Mouse (Mus musculus) forebrain, postnatal 0 days (tissue): ENCODE measurements around the gene Corin. TPM values are rescaled to one million over a fixed set of nuclear protein-coding genes. Genes with fewer than 3 reads are reported as not detected.

Experiments used
- ATAC-seq: fragments of 200-750 bp; cut with Nextera tagmentation; 2 replicates; pipeline ENCODE4 v1.8.0; 2017; ENCODE audit warnings: mild to moderate bottlenecking, moderate library complexity
- DNase-seq: peaks from one replicate; pipeline ENCODE4 v3.0.0-alpha.2; 2015
- H3K27ac ChIP-seq: fragments of 300-500 bp; sonication (generic); 2 replicates; pipeline ENCODE4 v1.5.1; 2014; ENCODE audit warnings: low read depth, mild to moderate bottlenecking, antibody characterized with exemption, low read length, moderate library complexity, mixed read lengths
- H3K27me3 ChIP-seq: fragments of 300-500 bp; sonication (generic); 2 replicates; pipeline ENCODE4 v1.6.1; 2014; ENCODE audit warnings: mild to moderate bottlenecking, low read length, mixed read lengths; ENCODE audit not compliant: insufficient read depth
- H3K36me3 ChIP-seq: fragments of 300-500 bp; sonication (generic); 2 replicates; pipeline ENCODE4 v1.6.1; 2014; ENCODE audit warnings: mild to moderate bottlenecking, moderate library complexity; ENCODE audit not compliant: insufficient read depth
- H3K4me1 ChIP-seq: fragments of 300-500 bp; sonication (generic); 2 replicates; pipeline ENCODE4 v1.6.1; 2014; ENCODE audit warnings: antibody characterized with exemption; ENCODE audit not compliant: insufficient read depth
- H3K4me2 ChIP-seq: fragments of 300-500 bp; sonication (generic); 2 replicates; pipeline ENCODE4 v1.6.1; 2014; ENCODE audit warnings: low read depth, mild to moderate bottlenecking, moderate library complexity
- H3K4me3 ChIP-seq: fragments of 300-500 bp; sonication (generic); 2 replicates; pipeline ENCODE4 v1.5.1; 2014; ENCODE audit warnings: low read depth, low read length, mixed read lengths
- H3K9ac ChIP-seq: fragments of 300-500 bp; sonication (generic); 2 replicates; pipeline ENCODE4 v1.6.1; 2014; ENCODE audit warnings: mild to moderate bottlenecking
- H3K9me3 ChIP-seq: fragments of 300-500 bp; sonication (generic); 2 replicates; pipeline ENCODE4 v1.6.1; 2016; ENCODE audit warnings: low read length
- CTCF ChIP-seq: sonication (generic); IDR thresholded peaks from 2 replicates; pipeline ENCODE4 v1.5.1; 2016; ENCODE audit warnings: antibody characterized with exemption, control low read depth, low read depth
- WGBS: fragments of 180-500 bp; shearing (Covaris S2); extraction: QIAGEN DNeasy Blood & Tissue Kit; methylation state at CpG from one replicate; pipeline ENCODE4 v1.1.7; 2014; 5-methylcytosine and 5-hydroxymethylcytosine counted together
- polyA plus RNA-seq: library from polyadenylated mRNA; unstranded; fragments of >200 nt; fragmentation: Nextera tagmentation; extraction: Ambion mirVana; gene quantifications from 2 replicates; pipeline ENCODE4 v1.2.1, GENCODE M21; 2015
- total RNA-seq: library from RNA; depleted of rRNA; stranded (reverse); fragments of >200 nt; gene quantifications from 2 replicates; pipeline ENCODE4 v1.2.3, GENCODE M21; 2014

The Corin gene
- total and polyA plus RNA-seq, 2 experiments from 2014 or later = 0.06 to 0.29 TPM

GRCm38 (mm10) chr5:72498271-72498670 lies 6.0 kb downstream of the Corin start:
- H3K4me3 ChIP-seq = no peak overlapping the region
- peaks cover 16% of the 10 kb centered on the region for H3K27me3 ChIP-seq
- H3K27ac ChIP-seq = no peak overlapping the region
- H3K9ac ChIP-seq = no peak overlapping the region
- ATAC-seq = no peak
- no peaks in the 10 kb centered on the region for H3K9me3 ChIP-seq
- H3K36me3 ChIP-seq = no peaks in the 10 kb centered on the region
- 75% methylated on average over 10 of the region's 10 CpGs for WGBS
- DNase-seq = no peak
- TF ChIP-seq CTCF = no peak
- H3K4me2 ChIP-seq = no peak overlapping the region
- H3K4me1 ChIP-seq = no peaks in the 10 kb centered on the region

DNA sequence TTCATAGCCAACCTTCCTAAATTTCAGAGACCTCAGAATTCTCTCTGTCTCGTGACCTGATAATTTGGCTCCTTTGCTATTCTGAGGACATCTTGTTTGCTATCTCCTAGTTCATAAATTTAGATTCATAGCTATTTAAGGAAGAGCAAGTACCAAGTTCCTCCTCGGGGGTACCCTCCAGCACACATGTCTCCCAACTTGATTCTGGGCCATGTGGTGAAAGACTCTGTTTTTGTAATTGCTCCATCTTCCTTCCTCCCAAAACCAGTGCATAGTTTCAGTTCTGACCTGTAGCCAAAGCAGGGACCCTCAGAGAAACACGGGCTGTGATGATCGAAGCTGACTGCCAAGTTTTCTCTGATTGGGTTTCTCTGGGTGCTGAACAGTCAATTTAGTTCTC lies 7.5 kb downstream of the Corin start:
- Histone ChIP-seq H3K27me3 (peaks cover under 1% of the 10 kb centered on the region; the same call in 1 of the 2 replicates), H3K4me1 (no peaks in the 10 kb centered on the region), H3K4me3 (no peak overlapping the region), H3K9me3 (no peaks in the 10 kb centered on the region), H3K9ac (no peak overlapping the region), H3K4me2 (no peak overlapping the region), H3K36me3 (no peaks in the 10 kb centered on the region), H3K27ac (no peak overlapping the region)
- 76% methylated on average over 4 of the region's 4 CpGs for WGBS
- ATAC-seq = no peak
- TF ChIP-seq CTCF = no peak
- no peak for DNase-seq

DNA sequence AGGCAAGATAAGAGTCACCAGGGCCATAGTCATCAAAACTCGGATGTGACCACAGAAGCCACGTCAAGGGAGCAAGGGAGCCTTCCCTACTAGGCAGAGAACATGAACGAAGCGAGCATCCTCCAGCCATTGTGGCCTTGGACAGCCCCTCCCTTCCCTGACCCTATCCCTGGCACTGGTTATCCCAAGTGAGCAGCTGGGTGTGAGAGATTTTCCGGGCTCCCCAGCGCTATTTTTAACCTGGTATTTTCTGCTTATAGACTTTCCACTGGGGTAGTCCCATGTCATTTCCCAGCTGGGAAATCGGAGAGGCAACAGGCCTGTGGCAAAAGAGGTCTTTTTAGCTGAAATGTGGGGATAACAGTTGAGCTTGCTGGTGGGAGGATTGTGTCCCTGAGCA lies 10.4 kb downstream of the Corin start:
- Histone ChIP-seq H3K4me2 (no peak overlapping the region), H3K27ac (no peak overlapping the region), H3K4me3 (no peak overlapping the region), H3K9me3 (no peaks in the 10 kb centered on the region), H3K4me1 (no peaks in the 10 kb centered on the region), H3K36me3 (no peaks in the 10 kb centered on the region), H3K9ac (no peak overlapping the region), H3K27me3 (no peaks in the 10 kb centered on the region)
- ATAC-seq = no peak
- 86% methylated on average over 7 of the region's 7 CpGs for whole genome bisulfite sequencing
- DNase-seq = no peak
- no peak for TF ChIP-seq CTCF

DNA sequence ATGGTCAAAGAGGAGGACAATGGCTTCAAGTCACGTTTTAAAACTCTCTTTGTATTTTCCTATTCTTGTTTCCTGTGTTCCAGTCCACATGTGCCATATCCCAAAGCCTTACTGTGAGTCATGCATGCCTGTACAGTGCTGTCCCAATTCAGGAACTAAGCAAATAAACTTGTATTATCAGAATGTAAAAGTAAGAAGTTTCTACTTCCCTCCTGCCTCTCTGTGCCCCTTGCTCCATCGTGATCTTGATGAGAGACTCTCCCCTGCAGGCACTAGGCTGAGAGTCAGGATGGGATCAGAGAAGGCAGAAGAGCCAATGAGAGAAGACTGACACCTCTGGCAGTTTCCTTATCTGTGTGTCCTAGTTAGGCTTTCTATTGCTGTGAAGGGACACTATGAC lies 13.0 kb downstream of the Corin start:
- TF ChIP-seq CTCF = no peak
- H3K9me3 ChIP-seq = no peaks in the 10 kb centered on the region
- 59% methylated on average over 2 of the region's 2 CpGs for WGBS
- no peak overlapping the region for H3K9ac ChIP-seq
- H3K4me1 ChIP-seq = no peaks in the 10 kb centered on the region
- no peaks in the 10 kb centered on the region for H3K36me3 ChIP-seq
- DNase-seq (no peak), ATAC-seq (no peak)
- no peak overlapping the region for H3K4me2 ChIP-seq
- H3K4me3 ChIP-seq = no peak overlapping the region
- no peak overlapping the region for H3K27ac ChIP-seq
- H3K27me3 ChIP-seq = no peaks in the 10 kb centered on the region

DNA sequence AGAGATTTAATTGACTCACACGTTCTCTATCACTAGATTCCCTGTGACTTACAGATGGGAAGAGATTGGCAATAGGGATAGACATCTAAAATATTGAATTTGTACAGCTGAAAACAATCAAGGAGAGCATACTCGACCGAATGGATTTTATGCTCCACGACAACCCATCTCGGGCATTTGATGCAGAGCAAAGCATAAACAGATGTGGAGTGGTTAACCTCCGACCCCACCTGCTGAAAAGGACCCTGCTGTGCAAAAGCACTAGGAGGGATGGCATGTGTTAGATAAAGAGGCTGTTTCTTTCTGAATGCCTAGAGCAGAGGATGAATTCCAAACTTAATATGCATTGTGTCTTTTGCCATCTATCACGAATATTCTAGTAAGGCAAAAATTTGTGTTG lies 23.8 kb downstream of the Corin start:
- Histone ChIP-seq H3K9me3 (no peaks in the 10 kb centered on the region), H3K4me3 (no peak overlapping the region), H3K4me2 (no peak overlapping the region), H3K27ac (no peak overlapping the region), H3K4me1 (no peaks in the 10 kb centered on the region), H3K36me3 (no peaks in the 10 kb centered on the region), H3K27me3 (no peaks in the 10 kb centered on the region), H3K9ac (no peak overlapping the region)
- no peak for ATAC-seq
- no peak for TF ChIP-seq CTCF
- no peak for DNase-seq
- WGBS = 39% methylated on average over 7 of the region's 7 CpGs

- H3K27ac ChIP-seq = no peak overlapping the region
- no peaks in the 10 kb centered on the region for H3K36me3 ChIP-seq
- 80% methylated on average over 12 of the region's 12 CpGs for WGBS
- H3K9ac ChIP-seq = no peak overlapping the region
- H3K4me2 ChIP-seq = no peak overlapping the region
- DNase-seq = no peak
- H3K9me3 ChIP-seq = no peaks in the 10 kb centered on the region
- H3K4me3 ChIP-seq = no peak overlapping the region
- no peak for ATAC-seq
- no peaks in the 10 kb centered on the region for H3K27me3 ChIP-seq
- TF ChIP-seq CTCF = no peak
- no peaks in the 10 kb centered on the region for H3K4me1 ChIP-seq
Observed at GRCm38 (mm10) chr5:72472317-72473009, 31.8 kb downstream of the Corin start.

DNA sequence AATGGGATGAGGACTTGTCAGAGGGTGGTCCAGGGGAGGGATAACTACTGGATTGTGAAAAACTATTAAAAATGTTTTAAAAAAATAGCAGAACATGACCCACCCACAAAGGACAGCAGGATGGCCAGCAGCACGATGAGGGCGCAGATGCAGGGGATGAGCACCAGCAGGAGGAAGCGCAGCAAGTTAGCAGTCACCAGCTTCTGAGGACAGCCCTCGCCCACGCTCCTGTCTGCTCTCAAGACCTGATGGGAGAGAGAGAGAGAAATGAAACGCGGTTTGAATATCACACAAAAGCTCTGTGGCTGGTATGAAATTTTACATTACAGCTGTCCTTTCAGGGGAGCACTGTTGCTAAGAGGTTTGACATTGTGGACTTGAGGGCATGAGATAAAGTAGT lies 32.5 kb downstream of the Corin start:
- DNase-seq = no peak

DNA sequence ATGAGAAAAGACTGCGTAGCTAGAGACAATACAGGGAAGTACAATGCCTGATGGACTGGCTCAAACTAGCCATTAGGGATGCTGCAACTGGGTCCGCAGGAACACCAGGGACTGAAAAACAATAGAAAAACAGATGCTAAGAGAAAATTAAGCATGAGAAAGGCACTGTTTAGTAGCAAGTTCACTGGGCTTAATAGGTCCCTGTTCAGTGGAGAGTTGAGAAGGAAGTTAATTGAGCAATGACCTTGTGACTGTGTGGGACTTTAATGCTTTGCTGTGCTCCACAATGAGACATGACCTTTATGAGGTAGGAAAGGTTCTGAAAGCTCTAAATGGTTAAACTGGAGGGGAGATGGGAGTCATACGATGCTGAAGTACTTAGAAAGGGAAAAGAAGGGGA lies 39.3 kb downstream of the Corin start:
- Histone ChIP-seq H3K27me3 (no peaks in the 10 kb centered on the region), H3K27ac (no peak overlapping the region), H3K9me3 (no peaks in the 10 kb centered on the region), H3K4me2 (no peak overlapping the region), H3K4me1 (no peaks in the 10 kb centered on the region), H3K36me3 (no peaks in the 10 kb centered on the region), H3K9ac (no peak overlapping the region), H3K4me3 (no peak overlapping the region)
- DNase-seq (no peak), ATAC-seq (no peak)
- no peak for TF ChIP-seq CTCF
- WGBS = 52% methylated on average over 3 of the region's 3 CpGs

More for the DNA sequence above, 32.5 kb downstream of the Corin start:
- H3K9me3 ChIP-seq = no peaks in the 10 kb centered on the region
- H3K27ac ChIP-seq = no peak overlapping the region
- no peaks in the 10 kb centered on the region for H3K36me3 ChIP-seq
- no peak for ATAC-seq
- H3K9ac ChIP-seq = no peak overlapping the region
- 75% methylated on average over 7 of the region's 7 CpGs for WGBS
- no peak overlapping the region for H3K4me3 ChIP-seq
- TF ChIP-seq CTCF = no peak
- no peaks in the 10 kb centered on the region for H3K27me3 ChIP-seq
- no peak overlapping the region for H3K4me2 ChIP-seq
- no peaks in the 10 kb centered on the region for H3K4me1 ChIP-seq
